Mouse (Mus musculus) heart, postnatal 0 days (tissue): ENCODE measurements around the gene Fcrla.

ENCODE experiments used
- CTCF ChIP-seq: IDR thresholded peaks from 2 replicates; pipeline ENCODE4 v1.5.1; 2016; ENCODE audit warnings: antibody characterized with exemption, control low read depth, low read depth
- EP300 ChIP-seq: IDR thresholded peaks from 2 replicates; pipeline ENCODE4 v1.6.1; 2016; ENCODE audit warnings: antibody characterized with exemption, low read depth

GRCm38 (mm10) chr1:170976447-170976846 lies 49.1 kb upstream of the Fcrla start, which contains the start of gene Fcgr2b:
- TF ChIP-seq EP300 (no peak), CTCF (no peak)
